9 mouse cellular contexts compared by ENCODE assay signal in the genomic region with DNA sequence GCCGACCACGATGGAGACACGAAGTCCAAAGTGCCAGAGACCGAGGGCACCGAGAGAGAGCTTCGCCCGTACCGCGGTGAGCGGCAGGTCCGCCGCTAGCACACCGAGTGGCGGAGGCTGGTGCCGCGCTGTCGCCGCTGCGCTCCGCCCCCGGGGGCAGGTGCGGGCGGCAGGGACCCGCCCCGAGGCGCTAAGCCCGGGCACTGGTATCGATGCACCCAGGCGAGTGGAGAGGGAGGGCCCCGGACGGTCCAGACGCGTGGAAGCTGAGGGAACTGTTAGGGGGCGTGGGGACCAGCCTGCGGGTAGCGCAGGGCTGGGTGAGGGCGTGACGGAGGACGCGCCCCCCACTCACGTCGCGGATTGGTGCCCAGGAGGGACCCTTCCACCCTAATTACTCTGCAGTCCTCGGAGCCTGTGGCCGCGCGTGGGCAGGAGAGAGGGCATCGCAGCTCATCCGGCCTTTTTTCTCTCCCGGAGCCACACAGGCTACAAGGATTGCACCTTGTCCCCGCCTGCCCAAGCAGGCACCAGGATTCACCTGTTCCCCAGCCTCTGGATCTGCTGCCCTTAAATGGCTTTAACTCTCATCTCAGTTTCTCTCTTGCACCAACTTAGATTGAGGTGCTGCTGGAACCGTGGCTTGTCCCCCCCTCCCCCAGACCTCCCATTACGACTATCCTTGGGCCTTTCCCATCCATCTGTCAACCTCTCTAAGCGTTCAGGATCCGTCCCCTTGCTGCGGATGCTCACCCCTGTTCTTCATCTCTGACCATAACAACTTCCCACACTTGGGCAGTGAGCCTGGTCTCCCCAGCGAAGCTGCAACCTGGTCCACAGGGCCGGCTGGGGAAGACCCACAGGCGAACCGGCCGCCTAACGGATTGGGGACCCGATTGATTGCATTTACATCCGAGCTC. TPM values are rescaled to one million over a fixed set of nuclear protein-coding genes. Genes with fewer than 3 reads are reported as not detected.
DNase-seq lines count a peak whose midpoint lies in the region; ATAC-seq lines count a peak whose summit lies in the region.
"Had no signal": no experiment of that assay in that cellular context is flagged by ENCODE, and none has a peak within 500 bp of the region (broad histone marks: within the 10 kb centered on the region; RNA-seq: fewer than 3 reads in every experiment).

No protein-coding gene starts in this region.

- H3K4me3 ChIP-seq in hindbrain, embryonic 11.5 days (ENCODE audit: low read depth, low read length) = peak overlapping the region; percentile 60
- peak overlapping the region; percentile 56 for H3K4me3 ChIP-seq in limb, embryonic 13.5 days
- H3K4me3 ChIP-seq in midbrain, embryonic 13.5 days (replicated peaks) = peak overlapping the region; percentile 75

- DNase-seq in adrenal gland, adult (ENCODE audit: inconsistent age in 2 of 2, low spot score in 1 of 2) = peak; percentile 39 to 55
- no peak for DNase-seq in adrenal gland, adult 8-10 months
- DNase-seq in T-cell, adult 2 months (ENCODE audit: low spot score) = peak; percentile 33
- peak; percentile 34 for DNase-seq in embryo, embryonic 9.5 days (ENCODE audit: extremely low spot score)
- peak; percentile 66 for DNase-seq in hindbrain, embryonic 11.5 days (ENCODE audit: low spot score)
- DNase-seq in thymus, postnatal 14 days = peak; percentile 46

- WGBS in hindbrain, embryonic 11.5 days = 3% methylated on average over 59 of the region's 64 CpGs
- 2% methylated on average over 64 of the region's 64 CpGs for WGBS in limb, embryonic 13.5 days
- 2% methylated on average over 63 of the region's 64 CpGs for WGBS in midbrain, embryonic 13.5 days

- H3K4me1 ChIP-seq in hindbrain, embryonic 11.5 days (replicated peaks; ENCODE audit: control insufficient read depth, insufficient read depth, low read length) = peaks cover 6% of the 10 kb centered on the region; the same call in 1 of the 2 replicates
- H3K4me1 ChIP-seq in limb, embryonic 13.5 days = peaks cover 21% of the 10 kb centered on the region
- H3K4me1 ChIP-seq in midbrain, embryonic 13.5 days (replicated peaks) = peaks cover 51% of the 10 kb centered on the region

- ATAC-seq in hindbrain, embryonic 11.5 days (ENCODE audit: low FRiP score) = peak; percentile 83
- ATAC-seq in limb, embryonic 13.5 days (ENCODE audit: low FRiP score, low read depth) = peak; percentile 68
- peak; percentile 82 for ATAC-seq in midbrain, embryonic 13.5 days

- H3K9me3 ChIP-seq in hindbrain, embryonic 11.5 days (ENCODE audit: control insufficient read depth, low read length) = no peaks in the 10 kb centered on the region
- H3K9me3 ChIP-seq in limb, embryonic 13.5 days = 0 out of 2 replicates have a peak, but pooled peaks cover 3% of the 10 kb centered on the region
- no peaks in the 10 kb centered on the region for H3K9me3 ChIP-seq in midbrain, embryonic 13.5 days

- peak overlapping the region; percentile 90 for H3K4me2 ChIP-seq in hindbrain, embryonic 11.5 days (replicated peaks; ENCODE audit: low read depth, low read length)
- H3K4me2 ChIP-seq in limb, embryonic 13.5 days (replicated peaks) = peak overlapping the region; percentile 99
- H3K4me2 ChIP-seq in midbrain, embryonic 13.5 days (replicated peaks) = peak overlapping the region; percentile 92

- H3K36me3 ChIP-seq in hindbrain, embryonic 11.5 days (ENCODE audit: control insufficient read depth, insufficient read depth, low read length) = no peaks in the 10 kb centered on the region
- H3K36me3 ChIP-seq in limb, embryonic 13.5 days = no peaks in the 10 kb centered on the region
- H3K36me3 ChIP-seq in midbrain, embryonic 13.5 days = no peaks in the 10 kb centered on the region

- peaks cover 31% of the 10 kb centered on the region for H3K27me3 ChIP-seq in hindbrain, embryonic 11.5 days (ENCODE audit: control insufficient read depth, insufficient read depth, low read length)
- peaks cover 83% of the 10 kb centered on the region for H3K27me3 ChIP-seq in limb, embryonic 13.5 days
- H3K27me3 ChIP-seq in midbrain, embryonic 13.5 days = peaks cover 35% of the 10 kb centered on the region

- peak overlapping the region; percentile 71 for H3K27ac ChIP-seq in hindbrain, embryonic 11.5 days (ENCODE audit: low read depth, low read length)
- H3K27ac ChIP-seq in limb, embryonic 13.5 days = no peak overlapping the region
- peak overlapping the region; percentile 87 for H3K27ac ChIP-seq in midbrain, embryonic 13.5 days

- H3K9ac ChIP-seq in hindbrain, embryonic 11.5 days (ENCODE audit: low read depth, low read length) = peak overlapping the region; percentile 77
- peak overlapping the region; percentile 54 for H3K9ac ChIP-seq in limb, embryonic 13.5 days
- H3K9ac ChIP-seq in midbrain, embryonic 13.5 days (replicated peaks) = peak overlapping the region; percentile 90

RNA-seq across cellular contexts. Expression of gene Tmem163, which starts 1.4 kb away (rescaled TPM):
- 1 to 10 TPM in 2 of 4 experiments, not detected in 2; 1.6 TPM for total RNA-seq in adrenal gland, adult 8-10 months (2022)
- 34.1 and 36.2 TPM in 2 replicates for polyA plus RNA-seq in hindbrain, embryonic 11.5 days (2014; fragmentation: Nextera tagmentation; extraction: Ambion mirVana)
- polyA plus RNA-seq in limb, embryonic 13.5 days (2015; fragmentation: Nextera tagmentation; extraction: Ambion mirVana) = 4.7 and 6.0 TPM in 2 replicates
- 59.8 and 65.8 TPM in 2 replicates for polyA plus RNA-seq in midbrain, embryonic 13.5 days (2015; fragmentation: Nextera tagmentation; extraction: Ambion mirVana)

RNA-seq across cellular contexts. Expression of gene Acmsd, which starts 51.3 kb away (rescaled TPM):
- not detected for total RNA-seq in adrenal gland, adult 8-10 months (2022)
- 0.17 and 0.37 TPM in 2 replicates for polyA plus RNA-seq in hindbrain, embryonic 11.5 days (2014; fragmentation: Nextera tagmentation; extraction: Ambion mirVana)
- 0.06 and 0.29 TPM in 2 replicates for polyA plus RNA-seq in limb, embryonic 13.5 days (2015; fragmentation: Nextera tagmentation; extraction: Ambion mirVana)
- 0.09 and 0.22 TPM in 2 replicates for polyA plus RNA-seq in midbrain, embryonic 13.5 days (2015; fragmentation: Nextera tagmentation; extraction: Ambion mirVana)
- total RNA-seq: layer of hippocampus, postnatal 14 days had no signal
